Mouse (Mus musculus) CH12F3 (cell line): Measurements from ENCODE around the gene Olfr1386.
"Not testable (repeated sequence)": the region's sequence is repeated elsewhere in the genome, so short reads cannot be mapped to it uniquely, and the experiment has no call there.

Experiments used
- in situ Hi-C: fragments of 300-500 bp; cut with MboI; formaldehyde crosslinking; loops from 2 replicates; pipeline ENCODE4 v1.14.3; 2020; ENCODE audit warnings: low sequenced_read_pairs

The Olfr1386 gene

DNA sequence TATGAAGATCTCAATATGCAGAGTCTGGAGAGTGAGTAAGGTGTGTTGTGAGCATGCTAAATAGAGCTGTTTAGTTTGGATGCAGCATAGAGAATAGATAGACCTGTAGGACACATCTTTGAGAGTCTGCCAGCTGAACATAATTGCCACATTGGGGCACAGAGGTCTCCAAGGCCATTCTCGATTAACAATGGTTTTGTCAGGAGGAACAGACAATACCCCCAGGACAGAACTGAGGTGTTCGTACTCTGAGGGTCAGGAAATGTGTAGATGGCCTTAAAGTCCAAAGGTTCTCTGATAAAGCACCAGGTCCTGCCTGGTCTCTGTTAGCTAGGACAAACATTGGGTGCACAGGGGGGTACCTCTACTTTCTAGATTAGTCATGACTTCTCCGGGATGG is at the start of gene Olfr1386:
Gene Olfr1386 (plus strand): TSS at position 301 of the 400 bp plus-strand sequence.
- in situ Hi-C loops = not testable (repeated sequence)

DNA sequence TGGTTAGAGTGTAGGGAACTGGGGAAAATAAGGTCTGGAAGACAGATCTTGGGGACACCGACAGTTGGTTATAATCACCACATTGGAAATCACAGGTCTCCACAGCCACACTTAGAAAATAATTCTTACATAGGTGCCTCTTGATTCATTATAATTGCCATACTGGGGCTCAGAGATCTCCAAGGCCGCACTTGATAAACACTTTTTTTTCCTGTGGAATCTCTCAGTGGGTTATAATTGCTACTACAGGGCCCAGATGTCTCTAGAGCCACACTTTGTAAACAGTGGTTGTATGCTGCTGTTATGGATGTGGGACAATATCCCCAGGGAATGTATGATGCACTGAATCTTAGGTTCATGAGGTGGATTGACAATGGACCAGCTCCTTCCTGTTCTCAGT is 42.1 kb upstream of the Olfr1386 start, which contains the start of gene Olfr1389:
Gene Olfr1389 (plus strand): TSS at position 301 of the 400 bp plus-strand sequence.
- in situ Hi-C loops = no loop called here

DNA sequence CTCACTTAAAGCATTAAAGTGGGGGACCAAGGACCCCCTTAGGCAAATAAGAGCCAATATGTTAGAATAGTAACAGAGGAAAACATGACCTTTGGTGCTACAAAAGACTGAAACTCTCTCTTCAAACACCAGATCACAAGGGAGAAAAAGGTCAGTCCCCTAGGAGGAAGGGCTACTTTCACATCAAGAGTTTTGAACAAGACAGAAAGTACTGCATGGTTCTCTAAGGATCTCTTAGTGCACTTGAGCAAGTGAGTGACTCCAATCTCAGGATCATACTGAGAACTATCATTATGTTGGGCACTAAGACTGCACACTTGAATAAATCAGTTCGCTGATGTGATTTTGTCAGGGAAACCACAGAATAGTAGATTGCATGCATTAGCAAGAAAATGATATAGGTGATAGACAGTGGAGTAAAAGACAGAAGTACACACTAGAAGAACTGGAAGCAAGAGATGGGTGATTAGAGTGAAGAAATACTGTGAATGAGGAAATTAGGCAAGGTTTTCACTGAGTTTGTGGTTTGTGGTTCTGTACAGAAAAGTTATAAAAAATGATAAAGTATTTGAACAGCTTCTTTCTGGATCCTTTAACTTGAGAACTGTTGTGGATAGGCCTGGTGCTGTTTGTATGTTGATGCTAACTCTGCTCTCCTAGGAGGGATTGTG is 39.5 kb upstream of the Olfr1386 start:
- in situ Hi-C loops = no loop called here

DNA sequence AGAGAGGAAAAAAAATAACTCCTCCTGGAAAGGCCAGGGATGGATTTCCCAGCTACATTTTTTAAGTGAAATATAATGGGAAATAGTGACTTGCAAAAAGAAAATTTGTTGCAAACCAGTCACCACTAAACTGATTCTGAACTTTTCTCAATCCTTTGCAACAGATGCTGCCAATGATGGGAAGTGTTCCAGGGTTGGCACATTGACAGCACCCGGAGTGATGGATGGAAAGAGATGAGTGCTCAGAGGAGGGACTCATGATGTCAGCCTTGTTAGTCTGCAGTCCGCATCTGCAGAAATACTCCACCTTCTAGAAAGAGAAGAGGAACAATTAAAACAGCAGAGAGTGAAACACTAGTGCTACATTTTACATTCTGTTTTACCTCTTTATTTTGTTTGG is 35.2 kb upstream of the Olfr1386 start:
- in situ Hi-C loops = no loop called here

DNA sequence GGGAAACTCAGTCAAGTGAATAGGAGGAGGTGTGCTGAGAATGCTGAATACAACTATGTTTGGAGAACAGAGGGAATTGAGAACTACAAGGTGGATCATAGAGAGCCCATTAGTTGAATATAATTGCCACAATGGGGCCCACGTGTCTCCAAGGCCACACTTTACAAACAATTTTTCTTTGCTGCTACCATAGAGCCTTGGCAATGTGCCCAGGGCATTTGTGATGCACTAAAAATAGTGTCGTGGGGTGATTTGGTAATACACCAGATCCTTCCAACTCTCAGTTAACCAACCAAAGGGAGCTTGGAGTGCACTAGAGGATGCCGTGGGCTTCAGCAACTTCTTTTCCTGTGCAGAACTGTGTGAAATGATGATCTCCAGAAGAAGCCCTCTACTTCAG is 28.4 kb upstream of the Olfr1386 start, which contains the start of gene Olfr1388:
Gene Olfr1388 (plus strand): TSS at position 214 of the 400 bp plus-strand sequence.
- in situ Hi-C loops = no loop called here

DNA sequence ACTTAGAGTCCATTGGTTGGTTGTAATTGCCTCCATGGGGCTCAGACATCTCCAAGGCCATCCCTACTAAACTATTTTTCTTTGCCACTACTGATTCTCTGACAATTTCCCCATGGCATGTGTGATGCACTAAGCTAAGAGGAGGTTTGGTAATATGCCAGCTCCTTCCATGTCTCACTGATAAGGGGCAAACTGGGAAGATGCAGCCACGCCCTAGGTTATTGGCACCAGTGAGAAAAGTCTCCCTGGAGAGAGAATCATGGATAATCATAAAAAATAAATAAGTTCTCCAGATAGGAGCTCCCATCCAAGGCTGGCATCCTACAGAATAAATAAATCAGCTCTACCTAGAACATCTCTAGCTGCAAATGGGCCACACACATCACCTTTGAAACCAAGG is 9.8 kb upstream of the Olfr1386 start, which contains the start of gene Olfr1387:
Gene Olfr1387 (plus strand): TSS at position 301 of the 400 bp plus-strand sequence.
- in situ Hi-C loops = no loop called here

DNA sequence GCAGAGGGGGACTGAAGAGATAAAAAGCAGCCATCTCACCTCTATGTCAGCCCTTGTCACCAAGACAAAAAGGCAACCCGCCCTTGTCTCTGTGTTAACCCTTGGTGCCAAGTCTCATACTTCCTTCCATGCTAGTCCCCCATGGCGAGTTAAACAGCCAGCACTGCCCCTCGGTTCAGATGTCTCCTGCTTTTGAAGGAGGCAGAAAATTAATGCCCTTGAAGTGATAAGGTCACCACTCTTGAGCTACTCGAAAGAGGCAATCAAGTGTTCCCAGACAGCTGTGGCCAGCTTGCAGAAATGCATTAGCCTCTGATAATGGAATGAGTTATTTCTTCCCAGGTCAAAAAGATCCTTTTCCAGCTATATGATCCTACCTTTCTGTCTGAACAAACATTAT is 21.1 kb downstream of the Olfr1386 start:
- in situ Hi-C loops = no loop called here

DNA sequence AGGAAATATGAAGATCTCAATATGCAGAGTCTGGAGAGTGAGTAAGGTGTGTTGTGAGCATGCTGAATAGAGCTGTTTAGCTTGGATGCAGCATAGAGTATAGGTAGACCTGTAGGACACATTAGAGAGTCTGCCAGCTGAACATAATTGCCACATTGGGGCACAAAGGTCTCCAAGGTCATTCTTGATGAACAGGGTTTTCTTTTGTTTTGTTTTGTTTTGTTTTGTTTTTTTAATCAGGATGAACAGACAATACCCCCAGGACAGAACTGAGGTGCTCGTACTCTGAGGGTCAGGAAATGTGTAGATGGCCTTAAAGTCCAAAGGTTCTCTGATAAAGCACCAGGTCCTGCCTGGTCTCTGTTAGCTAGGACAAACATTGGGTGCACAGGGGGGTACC is 23.9 kb downstream of the Olfr1386 start, which contains the start of gene Olfr1385:
Gene Olfr1385 (plus strand): TSS at position 301 of the 400 bp plus-strand sequence.
- in situ Hi-C loops = not testable (repeated sequence)

DNA sequence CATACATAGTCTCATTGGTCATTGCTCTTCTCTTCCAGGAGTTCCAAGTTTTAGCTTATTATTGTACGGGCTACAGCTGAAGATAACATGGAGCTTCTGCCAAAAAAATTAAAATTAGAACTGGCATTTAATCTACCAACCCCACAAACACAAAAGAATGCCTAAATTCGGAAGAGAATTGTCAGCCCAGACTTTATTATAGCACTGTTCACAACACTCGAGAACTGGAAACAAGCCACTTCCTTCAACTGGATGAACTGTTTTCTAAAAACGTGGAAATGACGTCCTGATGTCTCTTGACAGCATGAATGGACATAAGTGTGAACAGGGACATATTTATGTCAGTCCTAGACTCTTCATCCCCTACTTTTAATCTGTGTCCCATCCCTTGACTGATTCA is 53.2 kb downstream of the Olfr1386 start:
- in situ Hi-C loops = no loop called here

DNA sequence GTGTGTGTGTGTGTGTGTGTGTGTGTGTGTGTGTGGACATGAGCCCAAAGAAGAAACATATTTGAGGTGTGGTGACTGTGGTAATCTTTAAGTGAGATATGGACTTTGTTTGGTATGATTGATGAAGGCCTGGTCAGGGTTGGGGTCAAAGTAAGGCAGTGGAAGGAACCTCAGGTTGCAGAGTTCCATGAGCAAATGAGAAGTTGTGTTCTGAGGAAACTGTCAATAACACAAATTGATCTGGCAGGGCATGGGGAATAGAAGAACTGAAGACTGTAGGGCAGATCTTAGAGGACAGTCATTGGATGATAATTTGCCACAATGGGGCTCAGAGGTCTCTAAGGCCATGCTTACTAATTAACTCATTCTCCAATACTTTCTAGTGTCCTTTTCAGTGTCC is 54.5 kb downstream of the Olfr1386 start, which contains the start of gene Olfr1383:
Gene Olfr1383 (plus strand): TSS at position 301 of the 400 bp plus-strand sequence.
- in situ Hi-C loops = no loop called here
